Mouse (Mus musculus) v-Abl transformed pro-B cells (cell line): ENCODE data around the gene Kat6b.

ENCODE experiments used
- in situ Hi-C, 2 experiments: fragments of 400-800 bp; cut with MboI; formaldehyde crosslinking; loops; one replicate each; pipeline ENCODE4 v1.15.1; 2025; ENCODE audit not compliant: unreplicated experiment in 2 of 2

The Kat6b gene

GRCm38 (mm10) chr14:21552958-21553357, 71.7 kb downstream of the Kat6b start:
- in situ Hi-C loops = no loop called here

- in situ Hi-C loops = no loop called here
These were observed 72.8 kb downstream of the Kat6b start for GRCm38 (mm10) chr14:21554046-21554445.

DNA sequence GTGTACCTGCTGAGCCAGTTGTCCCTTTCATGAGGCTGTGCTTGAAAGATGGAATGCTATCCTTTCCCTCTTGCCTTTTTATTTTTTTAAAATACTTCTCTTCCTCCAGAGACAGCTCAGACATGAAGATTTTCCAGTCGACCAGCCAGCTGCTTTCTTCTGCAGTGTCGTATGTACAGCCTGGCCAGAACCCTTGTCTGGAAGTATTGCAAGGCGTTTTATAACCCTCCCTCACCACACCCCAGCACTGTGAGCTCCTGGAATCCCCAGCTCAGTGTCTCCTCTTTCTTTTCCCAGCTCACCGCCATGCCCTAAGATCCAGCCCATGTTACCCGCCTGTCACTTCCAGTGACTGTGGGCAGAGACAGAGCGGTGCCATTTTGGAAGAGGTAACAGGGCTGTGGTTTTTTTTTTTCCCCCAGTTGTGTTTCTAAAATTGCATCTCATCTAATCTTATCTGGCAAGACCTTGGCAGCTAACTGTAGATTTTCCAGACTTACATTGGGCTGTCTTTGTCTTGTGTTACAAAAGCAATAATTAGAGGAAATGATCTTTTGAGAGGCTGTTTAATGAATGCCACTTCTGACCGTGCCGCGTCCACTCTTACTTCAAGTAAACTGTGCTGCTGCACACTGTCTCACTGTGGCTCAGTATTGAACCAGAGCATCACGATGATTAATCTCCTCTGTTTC, 77.4 kb downstream of the Kat6b start:
- in situ Hi-C loops = no loop called here

DNA sequence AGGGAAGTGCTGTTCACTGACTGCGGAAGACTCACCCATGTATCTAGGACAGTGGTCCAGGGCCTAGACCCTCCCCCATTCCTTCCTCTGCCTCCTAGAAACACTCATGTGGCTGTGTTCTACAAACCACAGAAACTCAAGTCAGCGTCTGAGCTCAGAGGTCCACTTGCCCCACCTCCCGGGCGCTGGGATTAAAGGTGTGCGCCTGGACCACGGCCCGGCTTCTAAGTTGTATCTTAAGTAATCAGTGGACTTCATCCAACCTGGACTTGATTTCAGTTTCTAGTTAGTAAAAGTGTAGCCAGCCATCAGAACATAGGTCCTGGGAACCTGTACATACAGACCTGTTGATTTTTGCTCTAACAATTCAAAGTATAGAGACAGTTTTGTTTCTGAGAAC, 78.2 kb downstream of the Kat6b start:
- in situ Hi-C loops = no loop called here

DNA sequence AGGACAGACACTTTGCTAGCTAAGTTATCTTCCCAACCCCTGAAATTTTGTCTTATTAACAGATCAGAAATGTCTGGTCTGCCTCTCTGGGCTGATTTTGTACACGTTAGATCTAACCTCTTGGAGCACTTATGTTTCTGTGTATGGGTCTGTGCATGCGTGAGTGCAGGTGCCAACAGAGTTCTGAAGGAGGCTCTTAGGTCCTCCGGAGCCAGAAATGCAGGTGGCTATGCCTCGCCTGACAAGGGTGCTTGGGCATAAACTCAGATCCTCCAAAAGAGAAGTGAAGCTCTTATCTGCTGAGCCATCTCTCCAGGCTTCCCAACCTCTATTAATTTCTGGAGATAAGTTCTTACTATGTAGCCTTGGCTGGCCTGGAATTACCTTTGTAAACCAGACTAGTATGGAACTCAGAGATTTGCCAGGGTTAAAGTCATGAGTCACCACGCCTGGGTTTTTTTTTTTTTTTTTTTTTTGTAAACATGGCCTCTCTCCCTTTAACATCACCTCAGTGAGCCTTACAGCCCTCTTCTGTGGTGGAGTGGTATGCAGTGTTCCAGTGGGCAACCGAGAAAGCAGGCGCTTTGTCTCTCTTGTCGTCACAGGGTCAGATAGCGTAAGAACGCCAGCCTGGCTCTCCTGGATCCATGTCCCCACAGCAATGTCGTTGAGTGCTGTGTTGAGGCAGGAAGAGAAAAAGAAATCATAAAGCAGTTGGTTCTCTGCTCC, 79.4 kb downstream of the Kat6b start:
- in situ Hi-C loops = no loop called here

GRCm38 (mm10) chr14:21561396-21562065, 80.3 kb downstream of the Kat6b start:
- in situ Hi-C loops = no loop called here

DNA sequence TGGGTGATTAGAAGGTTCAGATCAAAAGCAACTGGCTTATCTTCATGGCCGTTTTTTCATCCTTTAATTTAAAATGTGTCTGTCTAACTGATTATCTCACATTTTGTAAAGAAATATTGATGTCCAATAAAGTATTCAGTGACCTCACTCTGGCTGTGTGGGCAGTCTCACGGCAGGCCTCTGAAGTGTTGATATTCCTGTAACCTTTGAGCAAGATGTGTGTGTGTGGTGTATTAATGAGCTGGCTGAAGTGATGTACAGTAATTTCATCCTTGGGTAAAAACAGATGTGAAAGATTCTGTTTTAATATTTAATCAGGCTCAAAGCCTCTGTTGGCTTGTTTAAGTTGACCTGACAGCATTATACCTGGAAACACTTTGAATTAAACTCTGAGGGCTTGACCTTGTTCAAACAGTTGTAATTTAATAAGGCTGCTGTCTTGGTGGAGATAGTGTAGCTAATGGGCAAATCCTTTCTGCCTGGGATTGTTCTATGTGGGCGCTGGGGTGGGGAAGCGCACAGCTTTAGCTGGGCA, 82.4 kb downstream of the Kat6b start:
- in situ Hi-C loops = no loop called here

DNA sequence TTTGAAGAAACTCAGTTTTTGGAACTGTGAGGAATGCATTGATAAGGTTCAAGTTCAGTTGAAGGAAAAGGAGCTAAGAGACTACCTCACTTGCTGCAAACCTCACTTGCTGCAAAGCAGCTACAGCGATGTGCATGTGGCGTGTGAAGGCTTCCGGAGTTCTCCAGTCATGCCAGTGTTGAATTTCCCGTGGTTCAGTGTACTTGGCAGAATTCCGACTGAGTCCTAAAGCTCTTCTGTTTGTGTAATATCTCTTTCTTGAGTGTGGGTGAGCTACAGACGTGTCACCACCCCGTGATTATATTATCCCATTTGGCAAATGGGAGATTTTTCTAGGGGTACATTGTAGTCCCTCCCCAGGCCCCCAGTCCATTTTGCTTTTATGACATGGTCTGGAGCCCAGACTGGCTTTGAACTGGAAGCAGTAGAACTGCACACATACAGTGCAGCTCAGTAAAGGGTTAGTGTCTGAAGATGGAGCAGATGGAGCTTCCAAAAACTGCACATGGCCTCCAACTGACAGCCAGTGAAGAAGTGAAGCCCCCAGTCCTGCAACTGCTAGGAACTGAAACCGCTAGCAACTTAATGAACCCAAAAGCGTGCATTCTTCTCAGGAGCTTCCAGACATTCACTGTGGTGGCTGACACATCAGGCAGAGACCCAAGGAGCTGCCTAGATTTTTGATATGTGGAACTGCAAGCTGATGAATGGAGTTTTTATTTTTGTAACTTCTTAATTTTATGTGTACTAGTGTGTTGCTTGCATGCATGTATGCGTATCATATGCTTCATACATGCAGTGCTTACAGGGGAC, 84.5 kb downstream of the Kat6b start:
- in situ Hi-C loops = no loop called here

- in situ Hi-C loops = no loop called here
These were observed 86.2 kb downstream of the Kat6b start for GRCm38 (mm10) chr14:21567293-21567984.

DNA sequence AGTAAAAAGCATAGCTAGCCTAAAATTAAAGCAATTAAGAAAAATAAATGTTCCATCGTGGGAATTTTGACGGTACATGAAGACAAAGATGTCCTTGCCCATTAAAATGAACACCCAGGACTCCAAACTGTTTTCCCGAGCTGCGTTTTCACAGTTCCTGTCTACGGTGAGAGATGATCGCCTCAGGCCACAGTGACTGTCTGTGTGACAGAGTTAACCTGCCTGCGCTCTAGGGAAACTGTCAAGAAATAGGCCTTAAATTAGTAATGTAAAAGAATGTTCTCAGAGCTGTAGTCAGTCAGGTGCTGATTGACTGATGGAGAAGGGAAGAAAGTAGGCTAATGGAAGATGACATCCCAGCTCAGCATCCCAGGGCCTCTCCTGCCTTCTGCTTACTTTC, 87.6 kb downstream of the Kat6b start:
- in situ Hi-C loops = no loop called here

GRCm38 (mm10) chr14:21574686-21575309, 93.6 kb downstream of the Kat6b start:
- in situ Hi-C loops = no loop called here

DNA sequence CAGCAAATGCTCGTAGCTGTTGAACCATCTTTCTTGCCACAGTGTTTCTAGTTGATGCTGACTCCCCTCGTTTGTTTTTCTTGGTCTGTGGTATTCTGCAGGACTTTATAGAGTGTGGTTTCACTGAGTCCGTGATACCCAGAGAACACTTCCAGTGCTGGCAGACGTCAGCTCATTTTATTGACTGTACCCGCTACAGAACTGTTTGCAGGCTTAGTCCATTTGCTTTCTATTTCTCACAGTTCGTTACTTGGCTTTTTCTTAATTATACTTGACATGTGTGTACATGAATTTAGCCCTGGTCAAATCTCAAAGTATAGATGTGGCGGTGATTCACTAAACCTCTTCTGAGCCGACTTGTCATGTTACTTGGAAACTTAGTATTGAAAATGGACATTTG, 95.6 kb downstream of the Kat6b start:
- in situ Hi-C loops = no loop called here

- in situ Hi-C loops = no loop called here
These were observed 100.0 kb downstream of the Kat6b start for GRCm38 (mm10) chr14:21581198-21581597.

GRCm38 (mm10) chr14:21582301-21582700, 101.1 kb downstream of the Kat6b start:
- in situ Hi-C loops = no loop called here

DNA sequence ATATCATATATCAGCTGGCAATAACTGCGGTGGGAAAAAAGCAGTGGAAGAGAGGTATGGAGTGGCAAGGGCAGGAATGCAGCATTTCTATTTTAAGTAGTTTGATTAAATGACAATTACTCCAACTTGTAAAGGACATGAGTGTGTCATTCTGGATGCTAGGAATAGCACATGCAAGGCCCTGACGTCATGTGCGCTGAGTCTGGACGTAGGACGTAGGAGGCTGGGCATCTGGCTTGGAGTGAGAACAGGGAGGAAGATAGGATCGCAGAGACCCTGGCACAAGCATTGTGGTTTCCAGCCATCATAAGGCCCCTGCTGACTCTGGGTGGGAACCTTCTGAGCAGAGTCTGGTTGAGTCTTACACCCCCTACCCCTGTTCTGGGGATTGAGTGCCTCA, 101.8 kb downstream of the Kat6b start:
- in situ Hi-C loops = no loop called here

DNA sequence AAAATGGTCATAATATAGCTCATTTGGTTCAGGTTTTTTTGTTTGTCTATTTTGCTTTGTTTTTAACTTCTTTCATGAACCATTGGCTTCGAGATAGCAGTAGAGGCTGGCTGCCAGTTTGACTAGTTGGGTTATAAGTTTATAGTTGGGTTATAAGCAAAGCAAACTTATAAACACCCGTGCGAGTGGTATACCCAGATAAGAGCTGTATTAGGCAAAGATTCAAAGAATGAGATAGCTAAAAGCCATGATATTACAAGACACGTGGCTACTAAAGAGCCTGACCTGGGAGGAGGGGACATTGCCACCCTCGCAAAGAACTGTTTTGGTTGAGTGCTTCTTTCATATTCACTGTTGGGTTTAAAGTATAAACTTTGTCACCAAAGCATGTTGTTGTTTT, 102.6 kb downstream of the Kat6b start:
- in situ Hi-C loops = no loop called here

- in situ Hi-C loops = no loop called here
These were observed 103.4 kb downstream of the Kat6b start for GRCm38 (mm10) chr14:21584468-21585135.

DNA sequence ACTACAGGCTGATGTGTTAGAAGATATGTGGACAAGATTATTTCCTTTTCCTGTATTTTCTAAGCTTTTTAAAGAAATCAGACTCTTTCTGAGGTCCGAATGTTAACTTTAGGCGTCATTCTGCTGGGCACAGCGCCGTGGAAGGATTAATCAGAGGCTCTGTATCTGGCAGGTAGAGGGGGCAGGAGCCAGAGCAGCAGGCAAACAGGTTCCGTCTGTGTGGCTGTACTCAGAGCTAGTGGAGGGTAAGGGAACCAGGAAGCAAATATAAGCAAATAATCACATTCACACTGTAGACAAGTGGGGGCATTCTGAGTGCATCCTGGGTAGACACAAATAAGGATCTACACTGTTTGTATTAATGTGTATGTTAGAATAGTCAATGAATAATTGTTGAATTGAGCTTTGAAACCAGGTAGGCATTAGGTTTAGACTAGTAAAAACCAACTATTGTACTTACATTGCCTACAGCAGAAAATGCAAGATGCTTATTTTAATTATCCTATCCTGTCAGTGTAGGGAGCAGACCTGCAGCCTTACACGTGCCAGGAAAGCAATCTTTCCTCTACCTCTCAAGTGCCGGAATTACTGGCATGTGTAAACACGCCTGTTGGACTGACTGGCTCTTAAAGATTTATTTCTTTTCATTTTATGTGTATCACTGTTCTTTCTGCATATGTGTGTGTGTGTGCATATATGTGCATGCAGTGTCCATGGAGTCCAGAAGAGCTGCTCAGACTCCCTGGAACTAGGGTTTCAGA, 104.4 kb downstream of the Kat6b start:
- in situ Hi-C loops = no loop called here
